Mouse (Mus musculus) layer of hippocampus, postnatal 10 days (tissue): ENCODE measurements around the gene Pbx4. TPM values are rescaled to one million over a fixed set of nuclear protein-coding genes. Genes with fewer than 3 reads are reported as not detected.

Experiments used
- DNase-seq, 2 experiments: peaks; one replicate each; pipeline ENCODE4 v3.0.0; 2021; ENCODE audit warnings: low spot score in 2 of 2
- total RNA-seq, 2 experiments: library from RNA; stranded (reverse); gene quantifications; 2 replicates each; pipeline ENCODE4 v1.2.3; 2021

The Pbx4 gene
- total RNA-seq, 2 experiments from 2014 or later, result 18.8 to 25.4 TPM

GRCm38 (mm10) chr8:69870003-69870765, 37.9 kb downstream of the Pbx4 start:
- no peak for DNase-seq

GRCm38 (mm10) chr8:69870907-69871306, 38.6 kb downstream of the Pbx4 start:
- no peak for DNase-seq

- peak; percentile 79 to 83 for DNase-seq
These were observed 41.9 kb downstream of the Pbx4 start for GRCm38 (mm10) chr8:69874155-69874554.

GRCm38 (mm10) chr8:69874654-69875053, 42.4 kb downstream of the Pbx4 start:
- DNase-seq, result no peak

- DNase-seq, result no peak
These were observed 43.8 kb downstream of the Pbx4 start for GRCm38 (mm10) chr8:69876097-69876496.

- DNase-seq, result no peak
These were observed 44.7 kb downstream of the Pbx4 start for GRCm38 (mm10) chr8:69876967-69877366.

GRCm38 (mm10) chr8:69877396-69877795, 45.1 kb downstream of the Pbx4 start:
- DNase-seq, result no peak

- DNase-seq, result no peak
These were observed 45.7 kb downstream of the Pbx4 start for GRCm38 (mm10) chr8:69877992-69878391.

- DNase-seq, result no peak
These were observed 47.4 kb downstream of the Pbx4 start for GRCm38 (mm10) chr8:69879678-69880077.

- no peak for DNase-seq
These were observed 48.5 kb downstream of the Pbx4 start for GRCm38 (mm10) chr8:69880841-69881240.

- no peak for DNase-seq
These were observed 49.1 kb downstream of the Pbx4 start for GRCm38 (mm10) chr8:69881261-69881865.

GRCm38 (mm10) chr8:69882021-69882756, 49.9 kb downstream of the Pbx4 start:
- DNase-seq, result peak; percentile 64 to 76

- DNase-seq, result no peak
These were observed 50.7 kb downstream of the Pbx4 start for GRCm38 (mm10) chr8:69882833-69883600.

- DNase-seq, result no peak
These were observed 51.9 kb downstream of the Pbx4 start for GRCm38 (mm10) chr8:69884141-69884540.

- no peak for DNase-seq
These were observed 55.3 kb downstream of the Pbx4 start, which contains the start of gene Cilp2 for GRCm38 (mm10) chr8:69887289-69888243. Gene Cilp2 (minus strand): TSS chr8:69887687.

- DNase-seq, result no peak
These were observed 56.1 kb downstream of the Pbx4 start for GRCm38 (mm10) chr8:69888244-69888866.

GRCm38 (mm10) chr8:69888902-69889301, 56.6 kb downstream of the Pbx4 start:
- no peak for DNase-seq

- DNase-seq, result peak; percentile 73 to 79
These were observed 58.5 kb downstream of the Pbx4 start for GRCm38 (mm10) chr8:69890813-69891241.

- DNase-seq, result peak; percentile 69 to 70
These were observed 61.6 kb downstream of the Pbx4 start for GRCm38 (mm10) chr8:69893863-69894262.
